Mouse (Mus musculus) bone marrow, adult 2 months (tissue): ENCODE data around the gene Dolk. TPM values are rescaled to one million over a fixed set of nuclear protein-coding genes. Genes with fewer than 3 reads are reported as not detected.

Source experiments
- H3K27ac ChIP-seq: fragments of 200-500 bp; 2 replicates; pipeline ENCODE4 v1.5.1; 2012; ENCODE audit warnings: low read depth, mild to moderate bottlenecking, control low read depth, inconsistent platforms, low read length; ENCODE audit not compliant: control insufficient read depth, poor library complexity, insufficient read depth
- H3K4me1 ChIP-seq: fragments of 200-500 bp; 2 replicates; pipeline ENCODE4 v1.6.1; 2011; ENCODE audit warnings: low read length; ENCODE audit not compliant: control insufficient read depth, insufficient read depth
- H3K4me3 ChIP-seq: fragments of 200-500 bp; replicated peaks from 2 replicates; pipeline ENCODE3; 2011; ENCODE audit warnings: mild to moderate bottlenecking, low read depth, low read length, control low read depth; ENCODE audit not compliant: control insufficient read depth
- CTCF ChIP-seq: fragments of 200-500 bp; IDR thresholded peaks from 2 replicates; pipeline ENCODE4 v1.5.1; 2011; ENCODE audit warnings: low read length, control low read depth; ENCODE audit not compliant: control insufficient read depth, insufficient read depth
- POLR2A ChIP-seq: fragments of 200-500 bp; IDR thresholded peaks from 2 replicates; pipeline ENCODE4 v1.6.1; 2011; ENCODE audit warnings: low read depth, mild to moderate bottlenecking, control low read depth, low read length, borderline replicate concordance; ENCODE audit not compliant: control insufficient read depth
- WGBS: fragments of 180-500 bp; shearing (Covaris S2); methylation state at CpG from one replicate; pipeline ENCODE4 v1.1.7; 2018; 5-methylcytosine and 5-hydroxymethylcytosine counted together
- polyA plus RNA-seq: library from polyadenylated mRNA; stranded (reverse); fragments of >200 nt; gene quantifications from 2 replicates; pipeline ENCODE4 v1.2.4, GENCODE M21; 2011; ENCODE audit warnings: low replicate concordance; ENCODE audit not compliant: missing spikeins, insufficient read depth, insufficient read length

Gene Dolk
- polyA plus RNA-seq, 1 experiment = 8.1 TPM

GRCm38 (mm10) chr2:30251417-30252104, 34.6 kb downstream of the Dolk start:
- 28% methylated on average over 5 of the region's 5 CpGs for WGBS
- TF ChIP-seq POLR2A (peak; percentile 55; the same call in 1 of the 2 replicates), CTCF (no peak)
- Histone ChIP-seq H3K4me3 (no peak overlapping the region), H3K4me1 (peaks cover 15% of the 10 kb centered on the region), H3K27ac (peak overlapping the region; percentile 78)

GRCm38 (mm10) chr2:30250166-30251128, 35.7 kb downstream of the Dolk start:
- no peak overlapping the region for H3K27ac ChIP-seq
- H3K4me3 ChIP-seq = no peak overlapping the region
- no peak for TF ChIP-seq CTCF
- peaks cover 19% of the 10 kb centered on the region for H3K4me1 ChIP-seq
- WGBS = 85% methylated on average over 10 of the region's 10 CpGs

GRCm38 (mm10) chr2:30249182-30249581, 37.0 kb downstream of the Dolk start:
- Histone ChIP-seq H3K4me3 (no peak overlapping the region), H3K4me1 (peaks cover 19% of the 10 kb centered on the region), H3K27ac (no peak overlapping the region)
- TF ChIP-seq CTCF = no peak
- no peak for TF ChIP-seq POLR2A
- WGBS = 96% methylated on average over 3 of the region's 3 CpGs

- WGBS = 78% methylated on average over 4 of the region's 4 CpGs
- H3K4me1 ChIP-seq = peaks cover 16% of the 10 kb centered on the region
- H3K27ac ChIP-seq = no peak overlapping the region
- TF ChIP-seq POLR2A (no peak), CTCF (no peak)
- H3K4me3 ChIP-seq = no peak overlapping the region
These were observed 38.5 kb downstream of the Dolk start for GRCm38 (mm10) chr2:30247681-30248080.

GRCm38 (mm10) chr2:30247036-30247435, 39.1 kb downstream of the Dolk start:
- no peak for TF ChIP-seq CTCF
- no peak for TF ChIP-seq POLR2A
- no peak overlapping the region for H3K27ac ChIP-seq
- WGBS = 91% methylated on average over 5 of the region's 5 CpGs
- no peak overlapping the region for H3K4me3 ChIP-seq
- H3K4me1 ChIP-seq = peaks cover 12% of the 10 kb centered on the region

GRCm38 (mm10) chr2:30244595-30245178, 41.4 kb downstream of the Dolk start:
- H3K4me3 ChIP-seq = no peak overlapping the region
- H3K4me1 ChIP-seq = peaks cover 4% of the 10 kb centered on the region
- 82% methylated on average over 7 of the region's 7 CpGs for WGBS
- TF ChIP-seq POLR2A = no peak
- TF ChIP-seq CTCF = no peak
- no peak overlapping the region for H3K27ac ChIP-seq

- Histone ChIP-seq H3K4me3 (no peak overlapping the region), H3K4me1 (peaks cover 8% of the 10 kb centered on the region), H3K27ac (no peak overlapping the region)
- WGBS = 91% methylated on average over 4 of the region's 4 CpGs
- no peak for TF ChIP-seq POLR2A
- no peak for TF ChIP-seq CTCF
These were observed 42.7 kb downstream of the Dolk start for GRCm38 (mm10) chr2:30243391-30243790.

- WGBS = 68% methylated on average over 4 of the region's 4 CpGs
- Histone ChIP-seq H3K4me3 (no peak overlapping the region), H3K4me1 (peaks cover 8% of the 10 kb centered on the region), H3K27ac (no peak overlapping the region)
- TF ChIP-seq CTCF (no peak), POLR2A (no peak)
These were observed 43.6 kb downstream of the Dolk start for GRCm38 (mm10) chr2:30242509-30242908.
